13 mouse cellular contexts compared by ENCODE assay signal in the genomic region with DNA sequence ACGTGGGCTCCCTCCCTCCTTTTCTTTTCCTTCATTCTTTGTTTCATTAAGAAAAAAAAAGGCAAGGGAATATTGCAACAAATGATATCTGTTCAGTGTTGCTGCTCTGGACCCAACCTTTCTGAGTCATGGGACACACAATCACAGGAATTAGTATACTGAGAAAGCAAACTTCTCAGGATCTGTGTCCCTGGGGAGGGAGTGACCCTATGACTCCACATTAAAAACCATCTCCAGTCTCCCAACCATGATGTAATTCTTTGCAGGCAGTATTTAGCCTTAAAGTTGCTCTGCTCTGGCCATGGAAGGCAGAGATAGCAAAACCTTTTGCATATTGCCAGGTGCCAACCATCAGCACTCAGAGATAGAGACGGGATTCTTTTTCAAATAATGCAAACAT.
"Had no signal": no experiment of that assay in that cellular context is flagged by ENCODE, and none has a peak within 500 bp of the region (broad histone marks: within the 10 kb centered on the region; RNA-seq: fewer than 3 reads in every experiment).

No protein-coding gene starts in this region.

- H3K9me3 ChIP-seq: midbrain, embryonic 10.5 days; midbrain, embryonic 12.5 days; neural tube, embryonic 12.5 days had no signal

- DNase-seq: lung, adult 18-20 months; lung, embryonic 14.5 days; lung, postnatal 10 days; lung, postnatal 4 days; midbrain, embryonic 14.5 days; right cerebral cortex, postnatal 14 days; spleen, adult 18-20 months; thymus, adult 18-20 months; thymus, postnatal 14 days; thymus, postnatal 36 days had no signal

- H3K4me3 ChIP-seq: midbrain, embryonic 10.5 days; midbrain, embryonic 12.5 days; neural tube, embryonic 12.5 days had no signal

- H3K27ac ChIP-seq: midbrain, embryonic 10.5 days; midbrain, embryonic 12.5 days; neural tube, embryonic 12.5 days had no signal

- H3K36me3 ChIP-seq: midbrain, embryonic 10.5 days; midbrain, embryonic 12.5 days; neural tube, embryonic 12.5 days had no signal

- H3K4me2 ChIP-seq: lung, embryonic 14.5 days; midbrain, embryonic 12.5 days; neural tube, embryonic 12.5 days had no signal

- H3K27me3 ChIP-seq: midbrain, embryonic 12.5 days; neural tube, embryonic 12.5 days had no signal

- H3K4me1 ChIP-seq: neural tube, embryonic 12.5 days had no signal

- H3K9ac ChIP-seq: lung, embryonic 14.5 days; midbrain, embryonic 12.5 days; neural tube, embryonic 12.5 days had no signal
